ENCODE assay signal across 24 mouse cellular contexts in the genomic region with DNA sequence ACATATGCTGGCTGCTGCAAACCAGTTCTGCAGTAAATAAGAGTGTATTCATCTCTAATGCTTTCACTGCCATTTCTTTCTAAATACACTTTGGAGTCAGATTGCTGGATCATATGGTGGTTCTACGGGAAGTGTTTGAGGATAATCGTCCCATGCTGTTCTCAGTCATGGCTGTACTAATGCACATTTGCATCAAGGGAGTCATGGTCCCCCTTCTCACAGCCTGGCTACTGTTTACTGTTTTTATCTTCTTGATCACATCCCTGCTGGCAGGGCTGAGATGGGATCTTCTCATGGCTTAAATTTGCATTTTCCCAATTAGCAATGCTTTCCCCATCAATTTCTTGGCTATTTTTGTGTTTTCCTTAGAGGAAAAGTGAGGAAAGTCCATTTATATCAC.
DNase-seq lines count a peak whose midpoint lies in the region; ATAC-seq and TF ChIP-seq lines count a peak whose summit lies in the region.
"Had no signal": no experiment of that assay in that cellular context is flagged by ENCODE, and none has a peak within 500 bp of the region (broad histone marks: within the 10 kb centered on the region; RNA-seq: fewer than 3 reads in every experiment).

No protein-coding gene starts in this region.

- TF ChIP-seq CTCF in lung, adult 2 months (IDR thresholded peaks at IDR 0.05; ENCODE audit: insufficient read depth, low read length), result no peak

- H3K36me3 ChIP-seq in forebrain, embryonic 16.5 days (ENCODE audit: control insufficient read depth, insufficient read depth), result no peaks in the 10 kb centered on the region
- H3K36me3 ChIP-seq in forebrain, embryonic 10.5 days (replicated peaks), result no peaks in the 10 kb centered on the region
- H3K36me3 ChIP-seq in hindbrain, embryonic 10.5 days, result no peaks in the 10 kb centered on the region
- no peaks in the 10 kb centered on the region for H3K36me3 ChIP-seq in hindbrain, embryonic 11.5 days (ENCODE audit: control insufficient read depth, insufficient read depth, low read length)
- H3K36me3 ChIP-seq in lung, embryonic 15.5 days, result no peaks in the 10 kb centered on the region
- H3K36me3 ChIP-seq in hindbrain, embryonic 16.5 days (ENCODE audit: control insufficient read depth, insufficient read depth, low read length), result no peaks in the 10 kb centered on the region
- H3K36me3 ChIP-seq: embryonic facial prominence, embryonic 12.5 days; G1E; liver, embryonic 12.5 days; stomach, embryonic 15.5 days had no signal

- no peaks in the 10 kb centered on the region; the same call in none of the 2 replicates for H3K4me1 ChIP-seq in forebrain, embryonic 16.5 days (replicated peaks; ENCODE audit: control insufficient read depth, insufficient read depth, low read length)
- no peaks in the 10 kb centered on the region for H3K4me1 ChIP-seq in forebrain, embryonic 10.5 days
- H3K4me1 ChIP-seq in hindbrain, embryonic 10.5 days (replicated peaks), result no peaks in the 10 kb centered on the region
- H3K4me1 ChIP-seq in hindbrain, embryonic 11.5 days (replicated peaks; ENCODE audit: control insufficient read depth, insufficient read depth, low read length), result no peaks in the 10 kb centered on the region
- peaks cover 7% of the 10 kb centered on the region; the same call in 1 of the 2 replicates for H3K4me1 ChIP-seq in lung, embryonic 15.5 days
- no peaks in the 10 kb centered on the region for H3K4me1 ChIP-seq in lung, adult 2 months (ENCODE audit: control insufficient read depth, insufficient read depth, low read length)
- peaks cover 4% of the 10 kb centered on the region; the same call in 1 of the 2 replicates for H3K4me1 ChIP-seq in hindbrain, embryonic 16.5 days (ENCODE audit: control insufficient read depth, insufficient read depth, low read depth, low read length)
- H3K4me1 ChIP-seq: embryonic facial prominence, embryonic 12.5 days; liver, embryonic 12.5 days; stomach, embryonic 15.5 days had no signal

- no peak for DNase-seq in forebrain, embryonic 10.5 days (ENCODE audit: extremely low spot score, low spot score)
- DNase-seq in hindbrain, embryonic 10.5 days (ENCODE audit: low spot score), result no peak
- no peak for DNase-seq in hindbrain, embryonic 11.5 days (ENCODE audit: low spot score)
- no peak for DNase-seq in lung, adult 2 months
- no peak for DNase-seq in ovary, postnatal 36 days (ENCODE audit: low spot score)
- DNase-seq: adrenal gland, postnatal 10 days; cerebellum, adult 9-11 months; gastrocnemius, postnatal 36 days; kidney, postnatal 10 days; retina, postnatal 1 day; thymus, adult 2 months had no signal

- no peaks in the 10 kb centered on the region for H3K27me3 ChIP-seq in forebrain, embryonic 16.5 days (replicated peaks; ENCODE audit: control insufficient read depth, insufficient read depth, low read length)
- no peaks in the 10 kb centered on the region for H3K27me3 ChIP-seq in forebrain, embryonic 10.5 days (ENCODE audit: poor library complexity, severe bottlenecking)
- H3K27me3 ChIP-seq in hindbrain, embryonic 10.5 days (ENCODE audit: insufficient read depth, poor library complexity, severe bottlenecking), result no peaks in the 10 kb centered on the region
- H3K27me3 ChIP-seq in hindbrain, embryonic 11.5 days (ENCODE audit: control insufficient read depth, insufficient read depth, low read length), result no peaks in the 10 kb centered on the region
- H3K27me3 ChIP-seq in lung, embryonic 15.5 days, result no peaks in the 10 kb centered on the region
- H3K27me3 ChIP-seq in hindbrain, embryonic 16.5 days (replicated peaks; ENCODE audit: control insufficient read depth, insufficient read depth, low read length), result no peaks in the 10 kb centered on the region
- H3K27me3 ChIP-seq: embryonic facial prominence, embryonic 12.5 days; liver, embryonic 12.5 days; stomach, embryonic 15.5 days had no signal

- 48% methylated on average over 2 of the region's 2 CpGs for WGBS in forebrain, embryonic 16.5 days
- WGBS in forebrain, embryonic 10.5 days, result 86% methylated on average over 2 of the region's 2 CpGs
- 66% methylated on average over 2 of the region's 2 CpGs for WGBS in hindbrain, embryonic 10.5 days
- 64% methylated on average over 2 of the region's 2 CpGs for WGBS in hindbrain, embryonic 11.5 days
- WGBS in lung, embryonic 15.5 days, result 69% methylated on average over 2 of the region's 2 CpGs
- 75% methylated on average over 2 of the region's 2 CpGs for WGBS in lung, adult 2 months
- 24% methylated on average over 2 of the region's 2 CpGs for WGBS in hindbrain, embryonic 16.5 days

- H3K27ac ChIP-seq in forebrain, embryonic 16.5 days (ENCODE audit: low read length), result no peak overlapping the region
- H3K27ac ChIP-seq in forebrain, embryonic 10.5 days, result no peak overlapping the region
- H3K27ac ChIP-seq in hindbrain, embryonic 10.5 days, result 0 out of 2 replicates have a peak overlapping the region, but pooled peaks have one; percentile 23
- no peak overlapping the region for H3K27ac ChIP-seq in hindbrain, embryonic 11.5 days (ENCODE audit: low read depth, low read length)
- H3K27ac ChIP-seq in lung, embryonic 15.5 days, result peak overlapping the region; percentile 53; the same call in 1 of the 2 replicates
- no peak overlapping the region for H3K27ac ChIP-seq in hindbrain, embryonic 16.5 days (ENCODE audit: low read depth, low read length)
- H3K27ac ChIP-seq: embryonic facial prominence, embryonic 12.5 days; left cerebral cortex, adult 2 months; liver, embryonic 12.5 days; stomach, embryonic 15.5 days had no signal

- no peaks in the 10 kb centered on the region for H3K9me3 ChIP-seq in forebrain, embryonic 16.5 days (ENCODE audit: control insufficient read depth, low read length)
- no peaks in the 10 kb centered on the region for H3K9me3 ChIP-seq in forebrain, embryonic 10.5 days
- H3K9me3 ChIP-seq in hindbrain, embryonic 10.5 days, result no peaks in the 10 kb centered on the region
- no peaks in the 10 kb centered on the region for H3K9me3 ChIP-seq in hindbrain, embryonic 11.5 days (ENCODE audit: control insufficient read depth, low read length)
- H3K9me3 ChIP-seq in lung, embryonic 15.5 days, result no peaks in the 10 kb centered on the region
- no peaks in the 10 kb centered on the region for H3K9me3 ChIP-seq in hindbrain, embryonic 16.5 days (ENCODE audit: control insufficient read depth, low read length)
- H3K9me3 ChIP-seq: embryonic facial prominence, embryonic 12.5 days; liver, embryonic 12.5 days; stomach, embryonic 15.5 days had no signal

- no peak overlapping the region for H3K4me3 ChIP-seq in forebrain, embryonic 16.5 days (replicated peaks; ENCODE audit: low read length)
- H3K4me3 ChIP-seq in forebrain, embryonic 10.5 days, result no peak overlapping the region
- H3K4me3 ChIP-seq in hindbrain, embryonic 10.5 days, result no peak overlapping the region
- no peak overlapping the region for H3K4me3 ChIP-seq in hindbrain, embryonic 11.5 days (ENCODE audit: low read depth, low read length)
- H3K4me3 ChIP-seq in lung, embryonic 15.5 days, result no peak overlapping the region
- H3K4me3 ChIP-seq in lung, adult 2 months (replicated peaks; ENCODE audit: extremely low read depth, low read depth, low read length), result no peak overlapping the region
- no peak overlapping the region for H3K4me3 ChIP-seq in hindbrain, embryonic 16.5 days (ENCODE audit: low read length)
- H3K4me3 ChIP-seq: embryonic facial prominence, embryonic 12.5 days; erythroblast, embryonic 14.5 days; left cerebral cortex, adult 2 months; liver, embryonic 12.5 days; stomach, embryonic 15.5 days had no signal

- peak; percentile 58 for ATAC-seq in forebrain, embryonic 16.5 days
- ATAC-seq in hindbrain, embryonic 11.5 days (ENCODE audit: low FRiP score), result no peak
- ATAC-seq in lung, embryonic 15.5 days (ENCODE audit: borderline replicate concordance, extremely low read depth, low FRiP score, low TSS enrichment), result no peak
- ATAC-seq in hindbrain, embryonic 16.5 days, result peak; percentile 78
- ATAC-seq: activated CD4-positive, CD25-positive, alpha-beta regulatory T cell, adult 4 months; intestine, embryonic 16.5 days; liver, embryonic 12.5 days had no signal

- H3K4me2 ChIP-seq in forebrain, embryonic 16.5 days (ENCODE audit: low read length), result no peak overlapping the region
- H3K4me2 ChIP-seq in hindbrain, embryonic 11.5 days (replicated peaks; ENCODE audit: low read depth, low read length), result no peak overlapping the region
- H3K4me2 ChIP-seq in lung, embryonic 15.5 days, result no peak overlapping the region
- H3K4me2 ChIP-seq in hindbrain, embryonic 16.5 days (ENCODE audit: low read length), result no peak overlapping the region
- H3K4me2 ChIP-seq: embryonic facial prominence, embryonic 12.5 days; heart, embryonic 11.5 days; liver, embryonic 12.5 days; lung, embryonic 14.5 days; stomach, embryonic 15.5 days had no signal

- no peak for TF ChIP-seq POLR2A in lung, adult 2 months (IDR thresholded peaks at IDR 0.05; ENCODE audit: borderline replicate concordance, extremely low read depth, low read depth, low read length)

- no peak overlapping the region for H3K9ac ChIP-seq in forebrain, embryonic 16.5 days (replicated peaks; ENCODE audit: low read depth, low read length)
- no peak overlapping the region for H3K9ac ChIP-seq in hindbrain, embryonic 11.5 days (ENCODE audit: low read depth, low read length)
- H3K9ac ChIP-seq in lung, embryonic 15.5 days, result no peak overlapping the region
- no peak overlapping the region for H3K9ac ChIP-seq in hindbrain, embryonic 16.5 days (ENCODE audit: low read depth, low read length)
- H3K9ac ChIP-seq: embryonic facial prominence, embryonic 12.5 days; liver, embryonic 12.5 days; lung, embryonic 14.5 days; stomach, embryonic 15.5 days had no signal

Comparison
In these comparisons a context has a peak if more than half of its experiments do, and no peak if none do; other contexts are left out.
1. ATAC-seq: peak in forebrain, embryonic 16.5 days (single experiment) and hindbrain, embryonic 16.5 days (single experiment); none in hindbrain, embryonic 11.5 days (single experiment) and lung, embryonic 15.5 days (single experiment).
2. H3K27ac ChIP-seq: peak in hindbrain, embryonic 10.5 days (single experiment) and lung, embryonic 15.5 days (single experiment); none in forebrain, embryonic 16.5 days (single experiment), forebrain, embryonic 10.5 days (single experiment), hindbrain, embryonic 11.5 days (single experiment) and hindbrain, embryonic 16.5 days (single experiment).